Mouse (Mus musculus) heart, embryonic 16.5 days (tissue): ENCODE results near the gene Cct8l1. TPM values are rescaled to one million over a fixed set of nuclear protein-coding genes. Genes with fewer than 3 reads are reported as not detected.

ENCODE experiments used
- ATAC-seq: fragments of 200-750 bp; cut with Nextera tagmentation; replicated peaks from 2 replicates; pipeline ENCODE4 v1.8.0; 2017; ENCODE audit warnings: moderate number of reproducible peaks; ENCODE audit not compliant: insufficient read depth, low FRiP score; ENCODE audit errors: extremely low read depth
- H3K27ac ChIP-seq: fragments of 300-500 bp; sonication (generic); 2 replicates; pipeline ENCODE4 v1.5.1; 2014; ENCODE audit warnings: mild to moderate bottlenecking, low read length, control low read depth, moderate library complexity
- H3K27me3 ChIP-seq: fragments of 300-500 bp; sonication (generic); 2 replicates; pipeline ENCODE4 v1.6.1; 2014; ENCODE audit warnings: low read length, mixed read lengths; ENCODE audit not compliant: control insufficient read depth, insufficient read depth
- H3K36me3 ChIP-seq: fragments of 300-500 bp; sonication (generic); 2 replicates; pipeline ENCODE4 v1.6.1; 2014; ENCODE audit not compliant: control insufficient read depth, insufficient read depth
- H3K4me1 ChIP-seq: fragments of 300-500 bp; sonication (generic); 2 replicates; pipeline ENCODE4 v1.6.1; 2014; ENCODE audit warnings: low read length, mixed read lengths; ENCODE audit not compliant: control insufficient read depth, insufficient read depth
- H3K4me2 ChIP-seq: fragments of 300-500 bp; sonication (generic); 2 replicates; pipeline ENCODE4 v1.6.1; 2014; ENCODE audit warnings: low read depth, mild to moderate bottlenecking, control low read depth, low read length
- H3K4me3 ChIP-seq: fragments of 300-500 bp; sonication (generic); 2 replicates; pipeline ENCODE4 v1.5.1; 2014; ENCODE audit warnings: mild to moderate bottlenecking, control low read depth, low read length
- H3K9ac ChIP-seq: fragments of 300-500 bp; sonication (generic); 2 replicates; pipeline ENCODE4 v1.6.1; 2014; ENCODE audit warnings: low read length, control low read depth
- H3K9me3 ChIP-seq: fragments of 300-500 bp; sonication (generic); replicated peaks from 2 replicates; pipeline ENCODE4 v1.6.1; 2016; ENCODE audit warnings: low read length; ENCODE audit not compliant: control insufficient read depth
- WGBS: fragments of 180-500 bp; shearing (Covaris S2); extraction: QIAGEN DNeasy Blood & Tissue Kit; methylation state at CpG from one replicate; pipeline ENCODE4 v1.1.7; 2014; 5-methylcytosine and 5-hydroxymethylcytosine counted together
- polyA plus RNA-seq: library from polyadenylated mRNA; unstranded; fragments of >200 nt; fragmentation: Nextera tagmentation; extraction: Ambion mirVana; gene quantifications from 2 replicates; pipeline ENCODE4 v1.2.1, GENCODE M21; 2015

The Cct8l1 gene
- polyA plus RNA-seq, 1 experiment from 2014 or later, result 0.16 TPM

- Histone ChIP-seq H3K9me3 (no peaks in the 10 kb centered on the region), H3K27ac (no peak overlapping the region), H3K27me3 (no peaks in the 10 kb centered on the region), H3K4me2 (no peak overlapping the region), H3K9ac (no peak overlapping the region), H3K4me3 (no peak overlapping the region), H3K4me1 (peaks cover 14% of the 10 kb centered on the region), H3K36me3 (no peaks in the 10 kb centered on the region)
- WGBS, result 97% methylated on average over 1 of the region's 1 CpGs
- ATAC-seq, result no peak
Measured at GRCm38 (mm10) chr5:25527971-25528370, 12.1 kb downstream of the Cct8l1 start.

GRCm38 (mm10) chr5:25528851-25529528 lies 13.1 kb downstream of the Cct8l1 start:
- 8% methylated on average over 22 of the region's 22 CpGs for WGBS
- Histone ChIP-seq H3K27me3 (no peaks in the 10 kb centered on the region), H3K4me3 (peak overlapping the region; percentile 84), H3K9me3 (no peaks in the 10 kb centered on the region), H3K4me1 (peaks cover 14% of the 10 kb centered on the region), H3K9ac (peak overlapping the region; percentile 77), H3K36me3 (no peaks in the 10 kb centered on the region), H3K4me2 (peak overlapping the region; percentile 87), H3K27ac (peak overlapping the region; percentile 90)
- ATAC-seq, result peak; percentile 8; the same call in 1 of the 2 replicates

GRCm38 (mm10) chr5:25529529-25530421 lies 13.9 kb downstream of the Cct8l1 start:
- peak; percentile 99 for ATAC-seq
- peak overlapping the region; percentile 87 for H3K4me2 ChIP-seq
- H3K4me3 ChIP-seq, result peak overlapping the region; percentile 84
- H3K4me1 ChIP-seq, result peaks cover 14% of the 10 kb centered on the region
- WGBS, result under 1% methylated on average over 77 of the region's 87 CpGs
- peak overlapping the region; percentile 99 for H3K27ac ChIP-seq
- H3K9me3 ChIP-seq, result no peaks in the 10 kb centered on the region
- no peaks in the 10 kb centered on the region for H3K27me3 ChIP-seq
- H3K9ac ChIP-seq, result peak overlapping the region; percentile 89
- H3K36me3 ChIP-seq, result no peaks in the 10 kb centered on the region

GRCm38 (mm10) chr5:25530629-25531028 lies 14.8 kb downstream of the Cct8l1 start:
- no peak for ATAC-seq
- Histone ChIP-seq H3K36me3 (no peaks in the 10 kb centered on the region), H3K27ac (no peak overlapping the region), H3K9me3 (no peaks in the 10 kb centered on the region), H3K9ac (peak overlapping the region; percentile 89), H3K4me1 (peaks cover 14% of the 10 kb centered on the region), H3K4me3 (peak overlapping the region; percentile 84), H3K4me2 (peak overlapping the region; percentile 61), H3K27me3 (no peaks in the 10 kb centered on the region)
- 13% methylated on average over 2 of the region's 2 CpGs for WGBS

GRCm38 (mm10) chr5:25532256-25533147 lies 16.6 kb downstream of the Cct8l1 start:
- Histone ChIP-seq H3K4me2 (no peak overlapping the region), H3K27ac (no peak overlapping the region), H3K4me1 (peaks cover 9% of the 10 kb centered on the region; the same call in 1 of the 2 replicates), H3K9me3 (no peaks in the 10 kb centered on the region), H3K4me3 (no peak overlapping the region), H3K27me3 (no peaks in the 10 kb centered on the region), H3K9ac (no peak overlapping the region), H3K36me3 (no peaks in the 10 kb centered on the region)
- 57% methylated on average over 18 of the region's 18 CpGs for WGBS
- no peak for ATAC-seq

- Histone ChIP-seq H3K27me3 (no peaks in the 10 kb centered on the region), H3K9ac (no peak overlapping the region), H3K9me3 (no peaks in the 10 kb centered on the region), H3K36me3 (no peaks in the 10 kb centered on the region), H3K4me2 (no peak overlapping the region), H3K27ac (no peak overlapping the region), H3K4me1 (peaks cover 9% of the 10 kb centered on the region; the same call in 1 of the 2 replicates), H3K4me3 (no peak overlapping the region)
- no peak for ATAC-seq
- 60% methylated on average over 5 of the region's 5 CpGs for whole genome bisulfite sequencing
Measured at GRCm38 (mm10) chr5:25533298-25533697, 17.4 kb downstream of the Cct8l1 start.

- Histone ChIP-seq H3K27ac (no peak overlapping the region), H3K9ac (no peak overlapping the region), H3K4me1 (peaks cover 4% of the 10 kb centered on the region; the same call in 1 of the 2 replicates), H3K36me3 (no peaks in the 10 kb centered on the region), H3K4me2 (no peak overlapping the region), H3K9me3 (no peaks in the 10 kb centered on the region), H3K4me3 (no peak overlapping the region), H3K27me3 (no peaks in the 10 kb centered on the region)
- ATAC-seq, result no peak
- 81% methylated on average over 2 of the region's 2 CpGs for WGBS
Measured at GRCm38 (mm10) chr5:25535566-25535965, 19.7 kb downstream of the Cct8l1 start.

- Histone ChIP-seq H3K36me3 (no peaks in the 10 kb centered on the region), H3K9me3 (no peaks in the 10 kb centered on the region), H3K27ac (no peak overlapping the region), H3K27me3 (no peaks in the 10 kb centered on the region), H3K4me2 (no peak overlapping the region), H3K9ac (no peak overlapping the region), H3K4me3 (no peak overlapping the region), H3K4me1 (peaks cover 4% of the 10 kb centered on the region; the same call in 1 of the 2 replicates)
- WGBS, result 66% methylated on average over 2 of the region's 2 CpGs
- ATAC-seq, result no peak
Measured at GRCm38 (mm10) chr5:25536451-25536850, 20.6 kb downstream of the Cct8l1 start.
